Mouse (Mus musculus) intestine, embryonic 14.5 days (tissue): ENCODE data around the gene Ssxb8. TPM values are rescaled to one million over a fixed set of nuclear protein-coding genes. Genes with fewer than 3 reads are reported as not detected.
"Not testable (repeated sequence)": the region's sequence is repeated elsewhere in the genome, so short reads cannot be mapped to it uniquely, and the experiment has no call there.

ENCODE experiments used
- ATAC-seq: fragments of 200-750 bp; cut with Nextera tagmentation; replicated peaks from 2 replicates; pipeline ENCODE4 v1.8.0; 2017; ENCODE audit warnings: low read depth, moderate number of reproducible peaks, moderate TSS enrichment, moderate library complexity; ENCODE audit not compliant: low FRiP score, low TSS enrichment
- DNase-seq: peaks from one replicate; pipeline ENCODE4 v3.0.0-alpha.2; 2018; ENCODE audit warnings: low spot score
- H3K27ac ChIP-seq: fragments of 300-500 bp; sonication (generic); 2 replicates; pipeline ENCODE4 v1.5.1; 2014; ENCODE audit warnings: low read depth, mild to moderate bottlenecking, control low read depth
- H3K27me3 ChIP-seq: fragments of 300-500 bp; sonication (generic); replicated peaks from 2 replicates; pipeline ENCODE4 v1.6.1; 2014; ENCODE audit warnings: low read length, control low read depth; ENCODE audit not compliant: control insufficient read depth, insufficient read depth
- H3K36me3 ChIP-seq: fragments of 300-500 bp; sonication (generic); 2 replicates; pipeline ENCODE4 v1.6.1; 2014; ENCODE audit warnings: low read length, control low read depth; ENCODE audit not compliant: control insufficient read depth, insufficient read depth
- H3K4me1 ChIP-seq: fragments of 300-500 bp; sonication (generic); replicated peaks from 2 replicates; pipeline ENCODE4 v1.6.1; 2014; ENCODE audit warnings: low read length, control low read depth, mixed read lengths; ENCODE audit not compliant: control insufficient read depth, insufficient read depth
- H3K4me2 ChIP-seq: fragments of 300-500 bp; sonication (generic); 2 replicates; pipeline ENCODE4 v1.6.1; 2014; ENCODE audit warnings: low read length
- H3K4me3 ChIP-seq: fragments of 300-500 bp; sonication (generic); 2 replicates; pipeline ENCODE4 v1.5.1; 2014; ENCODE audit warnings: low read depth, low read length, control low read depth, mixed read lengths
- H3K9ac ChIP-seq: fragments of 300-500 bp; sonication (generic); 2 replicates; pipeline ENCODE4 v1.6.1; 2014; ENCODE audit warnings: mild to moderate bottlenecking, low read length
- H3K9me3 ChIP-seq: fragments of 300-500 bp; sonication (generic); 2 replicates; pipeline ENCODE4 v1.6.1; 2016; ENCODE audit warnings: low read length, control low read depth; ENCODE audit not compliant: control insufficient read depth
- WGBS: fragments of 180-500 bp; shearing (Covaris S2); extraction: QIAGEN DNeasy Blood & Tissue Kit; methylation state at CpG from one replicate; pipeline ENCODE4 v1.1.7; 2014; 5-methylcytosine and 5-hydroxymethylcytosine counted together
- polyA plus RNA-seq: library from polyadenylated mRNA; unstranded; fragments of >200 nt; fragmentation: Nextera tagmentation; extraction: Ambion mirVana; gene quantifications from 2 replicates; pipeline ENCODE4 v1.2.1, GENCODE M21; 2014

Gene Ssxb8
- polyA plus RNA-seq, result not detected in 2 replicates

DNA sequence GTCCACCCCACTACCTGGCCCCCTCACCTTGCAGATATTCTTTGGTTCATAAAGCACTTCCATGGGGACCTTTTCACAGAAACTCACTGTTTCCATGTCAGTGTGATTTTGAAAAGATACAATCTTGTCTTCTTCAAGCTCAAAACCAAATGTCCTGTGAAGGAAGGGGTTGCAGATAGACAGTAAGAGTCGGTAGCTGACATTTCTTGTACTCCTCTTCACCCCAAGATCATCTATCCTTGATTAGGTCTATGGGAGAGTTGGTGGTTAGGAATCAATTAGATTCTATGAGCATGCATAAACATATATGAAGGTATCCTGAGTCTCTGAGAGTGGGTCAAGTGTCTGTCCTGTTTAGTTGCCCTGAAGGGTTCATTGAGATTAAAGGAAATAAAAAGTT lies at the start of gene Ssxb8:
Gene Ssxb8, minus strand, starts transcription at position 101 of the 400 bp plus-strand sequence.
- H3K27me3 ChIP-seq, H3K9me3 ChIP-seq, H3K36me3 ChIP-seq, H3K4me2 ChIP-seq, H3K4me3 ChIP-seq, H3K9ac ChIP-seq, DNase-seq, H3K27ac ChIP-seq, ATAC-seq, H3K4me1 ChIP-seq: not testable (repeated sequence)
- WGBS, result 50% methylated on average over 1 of the region's 1 CpGs

DNA sequence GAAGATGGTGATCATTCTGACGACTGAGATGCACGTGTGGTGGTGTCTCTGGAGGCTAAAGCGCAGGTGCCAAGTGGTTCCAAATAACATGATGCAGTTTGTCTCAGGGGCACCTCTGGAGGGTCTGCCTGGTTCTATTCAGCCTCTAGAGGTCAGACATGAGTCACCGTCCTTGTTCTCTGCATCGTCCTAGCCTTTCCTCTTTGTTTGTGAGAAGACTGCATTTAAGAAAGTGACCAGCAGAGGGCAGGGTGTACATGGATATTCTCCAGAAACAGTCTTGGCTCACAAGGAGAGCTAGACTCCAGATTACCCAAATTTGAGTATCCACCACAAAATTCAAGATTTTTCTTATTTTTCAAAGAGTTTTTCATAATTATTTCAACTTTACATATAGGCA lies 42.3 kb upstream of the Ssxb8 start:
- Histone ChIP-seq H3K27ac (no peak overlapping the region), H3K4me3 (no peak overlapping the region), H3K4me1 (no peaks in the 10 kb centered on the region), H3K9ac (no peak overlapping the region), H3K9me3 (no peaks in the 10 kb centered on the region), H3K36me3 (no peaks in the 10 kb centered on the region), H3K27me3 (no peaks in the 10 kb centered on the region), H3K4me2 (no peak overlapping the region)
- peak; percentile 51 for DNase-seq
- no peak for ATAC-seq
- WGBS, result 41% methylated on average over 5 of the region's 5 CpGs

DNA sequence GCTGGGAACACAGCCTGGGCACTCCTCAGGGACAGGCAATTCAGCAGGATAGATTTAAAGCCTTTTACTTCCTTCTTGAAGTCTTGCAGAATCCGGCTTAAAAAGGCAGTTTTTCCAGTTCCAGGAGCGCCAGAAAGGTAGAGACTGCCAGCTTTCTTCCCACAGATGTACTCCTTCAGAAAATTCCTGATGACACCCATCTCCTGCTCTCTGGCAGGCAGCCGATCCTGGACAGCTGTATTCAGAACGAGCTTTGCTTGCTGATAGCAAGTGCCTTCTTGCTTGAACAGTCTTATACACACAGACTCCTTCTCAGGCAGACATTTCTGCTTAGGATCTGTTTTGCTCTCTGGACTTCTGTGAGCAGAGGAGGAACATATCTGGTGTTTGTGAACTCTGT lies 27.6 kb downstream of the Ssxb8 start:
- H3K27me3 ChIP-seq, result no peaks in the 10 kb centered on the region
- H3K27ac ChIP-seq, result no peak overlapping the region
- no peak overlapping the region for H3K9ac ChIP-seq
- H3K9me3 ChIP-seq, result 0 out of 2 replicates have a peak, but pooled peaks cover 2% of the 10 kb centered on the region
- H3K4me1 ChIP-seq, result no peaks in the 10 kb centered on the region
- DNase-seq, result no peak
- no peak for ATAC-seq
- no peaks in the 10 kb centered on the region for H3K36me3 ChIP-seq
- no peak overlapping the region for H3K4me2 ChIP-seq
- 83% methylated on average over 4 of the region's 4 CpGs for WGBS
- H3K4me3 ChIP-seq, result no peak overlapping the region

Other genes with a start within 250 kb of the Ssxb8 start
- gene Ssxb2, start 229.1 kb downstream of the Ssxb8 start, polyA plus RNA-seq, result not detected in 2 replicates
- gene Gm14459, start 165.9 kb downstream of the Ssxb8 start, polyA plus RNA-seq, result not detected in 2 replicates
- not detected in 2 replicates for gene Ssxb6, start 142.6 kb downstream of the Ssxb8 start, polyA plus RNA-seq
- gene Ssxb3, start 99.0 kb downstream of the Ssxb8 start, polyA plus RNA-seq, result not detected in 2 replicates
- not detected in 2 replicates for gene Ssx9, start 57.6 kb upstream of the Ssxb8 start, polyA plus RNA-seq
- not detected in 2 replicates for gene Ssxb5, start 112.8 kb upstream of the Ssxb8 start, polyA plus RNA-seq
- gene Gm6592, start 153.2 kb upstream of the Ssxb8 start, polyA plus RNA-seq, result not detected in 2 replicates
- not detected in 2 replicates for gene Gm5751, start 183.4 kb upstream of the Ssxb8 start, polyA plus RNA-seq
- 3.8 and 4.1 TPM in 2 replicates for gene B630019K06Rik, start 201.5 kb upstream of the Ssxb8 start, polyA plus RNA-seq